Mouse (Mus musculus): Measurements from ENCODE around the gene Heatr6. TPM values are rescaled to one million over a fixed set of nuclear protein-coding genes. Genes with fewer than 3 reads are reported as not detected.

Gene Heatr6
- total RNA-seq, 1 experiment = 16.7 TPM

DNA sequence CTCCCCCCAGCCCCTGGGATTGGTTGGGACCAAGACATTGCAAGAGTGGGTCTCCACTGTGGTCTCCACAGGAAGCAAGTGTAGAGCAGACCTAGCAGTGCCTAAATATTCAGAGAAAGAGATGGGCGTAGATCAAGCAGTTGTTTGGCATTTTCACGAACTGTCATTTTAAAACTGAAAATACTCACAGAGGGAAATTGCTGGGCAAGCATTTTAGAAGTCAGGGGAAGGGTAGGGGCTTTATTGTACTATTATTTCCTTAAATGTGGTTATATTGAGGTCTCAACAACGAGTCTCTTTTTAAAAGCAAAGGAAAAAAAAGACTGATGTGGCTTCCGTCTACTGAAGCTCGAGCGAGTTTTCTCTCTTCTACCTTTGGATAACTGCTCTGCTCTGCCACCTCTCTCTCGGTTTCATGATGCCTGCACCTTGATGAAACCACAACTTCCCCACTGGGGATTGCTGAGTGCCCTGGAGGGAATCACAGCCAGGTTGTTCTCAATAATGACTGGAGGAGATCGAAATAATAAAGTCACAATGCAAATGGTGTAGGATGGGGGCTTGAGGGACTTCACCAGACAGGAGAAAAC is 75.2 kb downstream of the Heatr6 start:
- Histone ChIP-seq H3K9me3 (ENCODE audit: control insufficient read depth, insufficient read depth, low read depth, low read length) (no peaks in the 10 kb centered on the region), H3K27ac (ENCODE audit: insufficient read depth, low read depth, low read length, poor library complexity, severe bottlenecking) (no peak overlapping the region), H3K9ac (ENCODE audit: insufficient read depth, low read depth, low read length, poor library complexity, severe bottlenecking) (no peak overlapping the region), H3K36me3 (ENCODE audit: control insufficient read depth, insufficient read depth, low read length, poor library complexity, severe bottlenecking) (no peaks in the 10 kb centered on the region), H3K4me1 (ENCODE audit: control insufficient read depth in 2 of 2, insufficient read depth in 2 of 2, low read length in 2 of 2, poor library complexity in 1 of 2) (no peaks in the 10 kb centered on the region; a peak in 1 of 4 replicates), H3K4me3 (ENCODE audit: insufficient read depth in 1 of 2, low read depth in 1 of 2, low read length in 2 of 2, poor library complexity in 1 of 2, severe bottlenecking in 1 of 2) (no peak overlapping the region)
- no peak for TF ChIP-seq ZC3H11A (IDR thresholded peaks at IDR 0.05; ENCODE audit: borderline replicate concordance, low read depth, low read length)
- no peak for DNase-seq (ENCODE audit: low read depth, low spot score)
- in situ Hi-C loops (cut with MboI; ENCODE audit: low sequenced_read_pairs in 2 of 2, unreplicated experiment in 2 of 2) = no loop called here

DNA sequence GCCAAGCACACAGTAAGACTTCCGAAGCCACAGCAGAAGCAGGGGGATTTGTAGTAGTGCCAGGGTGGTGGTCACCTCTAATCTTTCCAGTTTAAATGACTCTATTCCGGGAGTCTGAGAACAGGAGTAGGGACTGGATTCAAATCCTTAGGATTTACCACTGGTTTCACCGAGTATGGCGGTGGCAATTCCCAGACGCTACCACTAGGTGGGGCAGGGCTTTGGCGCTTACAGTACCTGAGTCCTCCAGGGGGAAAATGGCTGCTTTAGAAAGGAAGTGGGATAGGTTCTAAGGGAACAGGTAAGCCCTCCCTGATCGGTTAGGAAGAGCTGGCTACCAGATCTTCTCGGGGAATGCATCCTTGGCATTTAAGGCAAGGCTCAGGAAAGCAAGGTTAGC is 78.9 kb downstream of the Heatr6 start:
- Histone ChIP-seq H3K4me1 (ENCODE audit: control insufficient read depth in 2 of 2, insufficient read depth in 2 of 2, low read length in 2 of 2, poor library complexity in 1 of 2) (no peaks in the 10 kb centered on the region; a peak in 1 of 4 replicates), H3K9ac (ENCODE audit: insufficient read depth, low read depth, low read length, poor library complexity, severe bottlenecking) (no peak overlapping the region), H3K9me3 (ENCODE audit: control insufficient read depth, insufficient read depth, low read depth, low read length) (no peaks in the 10 kb centered on the region), H3K36me3 (ENCODE audit: control insufficient read depth, insufficient read depth, low read length, poor library complexity, severe bottlenecking) (no peaks in the 10 kb centered on the region), H3K27ac (ENCODE audit: insufficient read depth, low read depth, low read length, poor library complexity, severe bottlenecking) (no peak overlapping the region), H3K4me3 (ENCODE audit: insufficient read depth in 1 of 2, low read depth in 1 of 2, low read length in 2 of 2, poor library complexity in 1 of 2, severe bottlenecking in 1 of 2) (no peak overlapping the region)
- peak; percentile 55; the same call in 1 of the 2 replicates for TF ChIP-seq ZC3H11A (IDR thresholded peaks at IDR 0.05; ENCODE audit: borderline replicate concordance, low read depth, low read length)
- TF ChIP-seq MAFK (IDR thresholded peaks at IDR 0.05; ENCODE audit: insufficient read depth, low read depth, low read length) = no peak
- in situ Hi-C loops (cut with MboI; ENCODE audit: low sequenced_read_pairs in 2 of 2, unreplicated experiment in 2 of 2) = no loop called here
- DNase-seq (ENCODE audit: low read depth, low spot score) = no peak

Other genes starting within 250 kb of the Heatr6 start
- gene Heatr9, start 231.5 kb upstream of the Heatr6 start, total RNA-seq (2012; rRNA removed) = not detected in 2 replicates
- gene Ccl5, start 223.2 kb upstream of the Heatr6 start, total RNA-seq (2012; rRNA removed) = not detected in 2 replicates
- gene Ccl9, start 175.1 kb upstream of the Heatr6 start, total RNA-seq (2012; rRNA removed) = 0.18 TPM in 1 of 2 replicates, not detected in the other
- 0.36 and 0.42 TPM in 2 replicates for gene Ccl6, start 160.6 kb upstream of the Heatr6 start, total RNA-seq (2012; rRNA removed)
- gene Rpl9-ps1, start 108.1 kb upstream of the Heatr6 start, total RNA-seq (2012; rRNA removed) = not detected in 2 replicates
- 1.1 and 1.3 TPM in 2 replicates for gene Ccl3, start 104.3 kb upstream of the Heatr6 start, total RNA-seq (2012; rRNA removed)
- gene Ccl4, start 91.1 kb upstream of the Heatr6 start, total RNA-seq (2012; rRNA removed) = not detected in 2 replicates
- gene Wfdc17, start 49.7 kb upstream of the Heatr6 start, total RNA-seq (2012; rRNA removed) = not detected in 2 replicates
- not detected in 2 replicates for gene Wfdc18, start 44.7 kb upstream of the Heatr6 start, total RNA-seq (2012; rRNA removed)
- gene Wfdc21, start 6.8 kb upstream of the Heatr6 start, total RNA-seq (2012; rRNA removed) = not detected in 2 replicates
- 0.16 and 0.40 TPM in 2 replicates for gene Hnf1b, start 96.4 kb downstream of the Heatr6 start, total RNA-seq (2012; rRNA removed)
- gene Ddx52, start 188.4 kb downstream of the Heatr6 start, total RNA-seq (2012; rRNA removed) = 33.9 and 44.1 TPM in 2 replicates
- gene Synrg, start 210.7 kb downstream of the Heatr6 start, total RNA-seq (2012; rRNA removed) = 8.6 and 10.8 TPM in 2 replicates

Data from ES-E14 (cell line).